In genomic region chr16:10768821-10769220, GRCm38 (mm10) we compare ENCODE assay signal across 16 mouse cellular contexts. TPM values are rescaled to one million over a fixed set of nuclear protein-coding genes. Genes with fewer than 3 reads are reported as not detected.
A peak's percentile ranks its signal among the peaks of the same experiment; 100 is the strongest.
DNase-seq lines count a peak whose midpoint lies in the region; ATAC-seq and TF ChIP-seq lines count a peak whose summit lies in the region.
"Had no signal": no experiment of that assay in that cellular context is flagged by ENCODE, and none has a peak within 500 bp of the region (broad histone marks: within the 10 kb centered on the region; RNA-seq: fewer than 3 reads in every experiment).

No protein-coding gene starts in this region.

- H3K4me2 ChIP-seq in heart, embryonic 11.5 days, result no peak overlapping the region
- H3K4me2 ChIP-seq: kidney, embryonic 15.5 days; lung, embryonic 14.5 days; midbrain, embryonic 15.5 days had no signal

- peak; percentile 54 for DNase-seq in lung, postnatal 25 days (ENCODE audit: low spot score)
- no peak for DNase-seq in lung, adult 2 months
- peak; percentile 83 for DNase-seq in adrenal gland, adult 2 months
- peak; percentile 41 for DNase-seq in naive thymus-derived CD4-positive, alpha-beta T cell, adult 2 months (ENCODE audit: low read depth)
- no peak for DNase-seq in frontal cortex, postnatal 36 days (ENCODE audit: low spot score in 2 of 2)
- DNase-seq: cerebellum, adult 2 months; lung, embryonic 14.5 days had no signal

- H3K9ac ChIP-seq in heart, embryonic 11.5 days (ENCODE audit: low read depth, low read length), result no peak overlapping the region
- H3K9ac ChIP-seq: kidney, embryonic 15.5 days; lung, embryonic 14.5 days; midbrain, embryonic 15.5 days had no signal

- no peak for TF ChIP-seq POLR2A in lung, adult 2 months (IDR thresholded peaks at IDR 0.05; ENCODE audit: borderline replicate concordance, extremely low read depth, low read depth, low read length)

- 0 out of 2 replicates have a peak, but pooled peaks cover 3% of the 10 kb centered on the region for H3K4me1 ChIP-seq in lung, adult 2 months (ENCODE audit: control insufficient read depth, insufficient read depth, low read length)
- peaks cover 16% of the 10 kb centered on the region for H3K4me1 ChIP-seq in heart, embryonic 11.5 days (ENCODE audit: control insufficient read depth, insufficient read depth, low read length)
- H3K4me1 ChIP-seq: midbrain, embryonic 15.5 days had no signal

- peaks cover 2% of the 10 kb centered on the region; the same call in 1 of the 2 replicates for H3K27me3 ChIP-seq in heart, embryonic 11.5 days (ENCODE audit: control insufficient read depth, insufficient read depth, low read length)
- H3K27me3 ChIP-seq: kidney, embryonic 15.5 days; midbrain, embryonic 15.5 days had no signal

- 50% methylated on average over 9 of the region's 9 CpGs for WGBS in lung, adult 2 months
- WGBS in heart, embryonic 11.5 days (ENCODE audit: insufficient replicate concordance), result 45% methylated on average over 9 of the region's 9 CpGs

- ATAC-seq in granulocyte monocyte progenitor cell, adult 5-6 weeks (replicated peaks; ENCODE audit: poor library complexity, severe bottlenecking), result peak; percentile 87
- ATAC-seq in heart, embryonic 11.5 days (replicated peaks; ENCODE audit: insufficient number of reproducible peaks, low FRiP score, low TSS enrichment), result no peak
- ATAC-seq: midbrain, embryonic 15.5 days had no signal

- H3K36me3 ChIP-seq in heart, embryonic 11.5 days (ENCODE audit: control insufficient read depth, insufficient read depth, low read length), result no peaks in the 10 kb centered on the region
- H3K36me3 ChIP-seq: forebrain, embryonic 10.5 days; heart, embryonic 10.5 days; kidney, embryonic 15.5 days; midbrain, embryonic 15.5 days had no signal

- no peak overlapping the region for H3K27ac ChIP-seq in heart, embryonic 11.5 days (ENCODE audit: low read depth, low read length)
- H3K27ac ChIP-seq: forebrain, embryonic 10.5 days; kidney, embryonic 15.5 days; midbrain, embryonic 15.5 days had no signal

- no peak overlapping the region for H3K4me3 ChIP-seq in lung, adult 2 months (replicated peaks; ENCODE audit: extremely low read depth, low read depth, low read length)
- H3K4me3 ChIP-seq in heart, embryonic 11.5 days (ENCODE audit: low read depth, low read length), result no peak overlapping the region
- H3K4me3 ChIP-seq: forebrain, embryonic 10.5 days; heart, embryonic 10.5 days; kidney, embryonic 15.5 days; midbrain, embryonic 15.5 days had no signal

- no peaks in the 10 kb centered on the region for H3K9me3 ChIP-seq in heart, embryonic 11.5 days (replicated peaks; ENCODE audit: control insufficient read depth, low read length)
- H3K9me3 ChIP-seq: forebrain, embryonic 10.5 days; heart, embryonic 10.5 days; kidney, embryonic 15.5 days; midbrain, embryonic 15.5 days had no signal

- TF ChIP-seq CTCF in lung, adult 2 months (IDR thresholded peaks at IDR 0.05; ENCODE audit: insufficient read depth, low read length), result no peak

RNA-seq across cellular contexts. Expression of gene Socs1, which starts 16.5 kb away (rescaled TPM):
- polyA plus RNA-seq in lung, adult 2 months (2012; rRNA removed), result 8.8 and 11.6 TPM in 2 replicates
- total RNA-seq in adrenal gland, adult 2 months (2021), result 1 to 10 TPM; 3.0 to 3.8 TPM
- 32.1 and 38.2 TPM in 2 replicates for polyA plus RNA-seq in adrenal gland, adult 2 months (2012; rRNA removed)
- total RNA-seq in granulocyte monocyte progenitor cell, adult 5-6 weeks (2014; fragmentation: Nextera tagmentation), result 0.41 TPM in 1 of 2 replicates, not detected in the other
- total RNA-seq in granulocyte monocyte progenitor cell, adult 5-6 weeks (2017), result 1.2 TPM in 2 replicates
- 4.8 and 5.3 TPM in 2 replicates for polyA plus RNA-seq in heart, embryonic 11.5 days (2014; fragmentation: Nextera tagmentation; extraction: Ambion mirVana)

RNA-seq across cellular contexts. Expression of gene Tnp2, which starts 19.6 kb away (rescaled TPM):
- 0.82 and 2.7 TPM in 2 replicates for polyA plus RNA-seq in lung, adult 2 months (2012; rRNA removed)
- total RNA-seq in adrenal gland, adult 2 months (2021), result not detected
- not detected in 2 replicates for polyA plus RNA-seq in adrenal gland, adult 2 months (2012; rRNA removed)
- total RNA-seq in granulocyte monocyte progenitor cell, adult 5-6 weeks (2014; fragmentation: Nextera tagmentation), result not detected in 2 replicates
- not detected in 2 replicates for total RNA-seq in granulocyte monocyte progenitor cell, adult 5-6 weeks (2017)
- polyA plus RNA-seq in heart, embryonic 11.5 days (2014; fragmentation: Nextera tagmentation; extraction: Ambion mirVana), result not detected in 2 replicates
- total RNA-seq: layer of hippocampus, postnatal 14 days had no signal
- polyA plus RNA-seq: cerebellum, adult 2 months; forebrain, embryonic 10.5 days; heart, embryonic 10.5 days; hindbrain, embryonic 11.5 days; kidney, embryonic 15.5 days; lung, embryonic 14.5 days; midbrain, embryonic 15.5 days; small intestine, adult 2 months had no signal

RNA-seq across cellular contexts. Expression of gene Prm3, which starts 21.9 kb away (rescaled TPM):
- not detected in 2 replicates for polyA plus RNA-seq in lung, adult 2 months (2012; rRNA removed)
- not detected for total RNA-seq in adrenal gland, adult 2 months (2021)
- not detected in 2 replicates for polyA plus RNA-seq in adrenal gland, adult 2 months (2012; rRNA removed)
- not detected in 2 replicates for total RNA-seq in granulocyte monocyte progenitor cell, adult 5-6 weeks (2014; fragmentation: Nextera tagmentation)
- total RNA-seq in granulocyte monocyte progenitor cell, adult 5-6 weeks (2017), result not detected in 2 replicates
- polyA plus RNA-seq in heart, embryonic 11.5 days (2014; fragmentation: Nextera tagmentation; extraction: Ambion mirVana), result not detected in 2 replicates
- total RNA-seq: layer of hippocampus, postnatal 14 days had no signal
- polyA plus RNA-seq: cerebellum, adult 2 months; forebrain, embryonic 10.5 days; heart, embryonic 10.5 days; hindbrain, embryonic 11.5 days; kidney, embryonic 15.5 days; lung, embryonic 14.5 days; midbrain, embryonic 15.5 days; small intestine, adult 2 months had no signal

RNA-seq across cellular contexts. Expression of gene Prm2, which starts 27.1 kb away (rescaled TPM):
- polyA plus RNA-seq in lung, adult 2 months (2012; rRNA removed), result 0.83 and 1.8 TPM in 2 replicates
- total RNA-seq in adrenal gland, adult 2 months (2021), result not detected
- polyA plus RNA-seq in adrenal gland, adult 2 months (2012; rRNA removed), result 0.19 TPM in 1 of 2 replicates, not detected in the other
- not detected in 2 replicates for total RNA-seq in granulocyte monocyte progenitor cell, adult 5-6 weeks (2014; fragmentation: Nextera tagmentation)
- not detected in 2 replicates for total RNA-seq in granulocyte monocyte progenitor cell, adult 5-6 weeks (2017)
- polyA plus RNA-seq in heart, embryonic 11.5 days (2014; fragmentation: Nextera tagmentation; extraction: Ambion mirVana), result not detected in 2 replicates
- total RNA-seq: layer of hippocampus, postnatal 14 days had no signal
- polyA plus RNA-seq: cerebellum, adult 2 months; forebrain, embryonic 10.5 days; heart, embryonic 10.5 days; hindbrain, embryonic 11.5 days; kidney, embryonic 15.5 days; lung, embryonic 14.5 days; midbrain, embryonic 15.5 days; small intestine, adult 2 months had no signal

RNA-seq across cellular contexts. Expression of gene Prm1, which starts 36.8 kb away (rescaled TPM):
- polyA plus RNA-seq in lung, adult 2 months (2012; rRNA removed), result 0.36 and 1.8 TPM in 2 replicates
- total RNA-seq in adrenal gland, adult 2 months (2021), result not detected
- not detected in 2 replicates for polyA plus RNA-seq in adrenal gland, adult 2 months (2012; rRNA removed)
- total RNA-seq in granulocyte monocyte progenitor cell, adult 5-6 weeks (2014; fragmentation: Nextera tagmentation), result not detected in 2 replicates
- total RNA-seq in granulocyte monocyte progenitor cell, adult 5-6 weeks (2017), result not detected in 2 replicates
- polyA plus RNA-seq in heart, embryonic 11.5 days (2014; fragmentation: Nextera tagmentation; extraction: Ambion mirVana), result not detected in 2 replicates
- total RNA-seq: layer of hippocampus, postnatal 14 days had no signal
- polyA plus RNA-seq: cerebellum, adult 2 months; forebrain, embryonic 10.5 days; heart, embryonic 10.5 days; hindbrain, embryonic 11.5 days; lung, embryonic 14.5 days; small intestine, adult 2 months had no signal

Comparison
In these comparisons a context has a peak if more than half of its experiments do, and no peak if none do; other contexts are left out.
1. DNase-seq: peak in lung, postnatal 25 days (single experiment), adrenal gland, adult 2 months (single experiment) and naive thymus-derived CD4-positive, alpha-beta T cell, adult 2 months (single experiment); none in lung, adult 2 months (single experiment) and frontal cortex, postnatal 36 days (0 of 2).